Mouse (Mus musculus) olfactory bulb, adult 2 months (tissue): ENCODE results near the gene Ern1.

Experiments
- CTCF ChIP-seq: fragments of 200-500 bp; IDR thresholded peaks from 2 replicates; pipeline ENCODE4 v1.5.1; 2012; ENCODE audit warnings: low read depth, mild to moderate bottlenecking, low read length, moderate library complexity; ENCODE audit not compliant: insufficient read depth
- POLR2A ChIP-seq: fragments of 200-500 bp; IDR thresholded peaks from 2 replicates; pipeline ENCODE4 v1.6.1; 2012; ENCODE audit warnings: mild to moderate bottlenecking, low read depth, low read length, moderate library complexity; ENCODE audit not compliant: insufficient read depth

GRCm38 (mm10) chr11:106511236-106512005 lies 23.8 kb upstream of the Ern1 start:
- TF ChIP-seq CTCF (no peak), POLR2A (no peak)
